Mouse (Mus musculus) megakaryocyte, embryonic 14.5 days (primary cell): ENCODE measurements around the gene Gm9837. TPM values are rescaled to one million over a fixed set of nuclear protein-coding genes. Genes with fewer than 3 reads are reported as not detected.

Experiments
- H3K27me3 ChIP-seq: replicated peaks from 2 replicates; pipeline ENCODE3; 2012; ENCODE audit warnings: inconsistent platforms
- H3K36me3 ChIP-seq: replicated peaks from 2 replicates; pipeline ENCODE3; 2012; ENCODE audit warnings: low read length, inconsistent platforms, mixed read lengths
- H3K4me1 ChIP-seq: 2 replicates; pipeline ENCODE4 v1.6.1; 2012; ENCODE audit warnings: inconsistent platforms
- H3K4me3 ChIP-seq: replicated peaks from 2 replicates; pipeline ENCODE3; 2012; ENCODE audit warnings: moderate library complexity, mild to moderate bottlenecking, inconsistent platforms
- H3K9me3 ChIP-seq: 2 replicates; pipeline ENCODE4 v1.6.1; 2012; ENCODE audit warnings: inconsistent platforms
- FLI1 ChIP-seq: IDR thresholded peaks from 2 replicates; pipeline ENCODE4 v1.6.1; 2012; ENCODE audit warnings: low read length, inconsistent platforms, mixed read lengths
- GATA1 ChIP-seq: IDR thresholded peaks from 3 replicates; pipeline ENCODE4 v1.6.1; 2012; ENCODE audit warnings: mixed read lengths, low read length, inconsistent platforms, borderline replicate concordance
- polyA plus RNA-seq: library from polyadenylated mRNA; stranded (reverse); fragments of >175 nt; gene quantifications from 2 replicates; pipeline ENCODE4 v1.2.3, GENCODE M21; 2012; ENCODE audit warnings: low replicate concordance; ENCODE audit not compliant: insufficient read depth

Gm9837 gene
- polyA plus RNA-seq, 1 experiment, result not detected

- no peaks in the 10 kb centered on the region for H3K9me3 ChIP-seq
- peaks cover 72% of the 10 kb centered on the region for H3K36me3 ChIP-seq
- H3K4me3 ChIP-seq, result no peak overlapping the region
- no peak for TF ChIP-seq GATA1
- TF ChIP-seq FLI1, result no peak
- peaks cover 32% of the 10 kb centered on the region for H3K4me1 ChIP-seq
- H3K27me3 ChIP-seq, result no peaks in the 10 kb centered on the region
Observed at GRCm38 (mm10) chr11:53425711-53426255, 44.5 kb downstream of the Gm9837 start.

- H3K36me3 ChIP-seq, result peaks cover 78% of the 10 kb centered on the region
- peaks cover 29% of the 10 kb centered on the region for H3K4me1 ChIP-seq
- no peak overlapping the region for H3K4me3 ChIP-seq
- TF ChIP-seq GATA1 (no peak), FLI1 (no peak)
- no peaks in the 10 kb centered on the region for H3K9me3 ChIP-seq
- H3K27me3 ChIP-seq, result no peaks in the 10 kb centered on the region
Observed at GRCm38 (mm10) chr11:53425251-53425650, 45.0 kb downstream of the Gm9837 start.

GRCm38 (mm10) chr11:53424826-53425225, 45.5 kb downstream of the Gm9837 start:
- Histone ChIP-seq H3K9me3 (no peaks in the 10 kb centered on the region), H3K4me3 (no peak overlapping the region), H3K36me3 (peaks cover 82% of the 10 kb centered on the region), H3K4me1 (peaks cover 26% of the 10 kb centered on the region), H3K27me3 (no peaks in the 10 kb centered on the region)
- no peak for TF ChIP-seq GATA1
- TF ChIP-seq FLI1, result no peak

GRCm38 (mm10) chr11:53423036-53423435, 47.2 kb downstream of the Gm9837 start, which contains the start of gene Leap2:
TSS of gene Leap2 (minus strand) at chr11:53423170.
- Histone ChIP-seq H3K9me3 (no peaks in the 10 kb centered on the region), H3K4me3 (no peak within 1 kb of the TSS), H3K36me3 (peaks cover 88% of the 10 kb centered on the region), H3K4me1 (peaks cover 14% of the 10 kb centered on the region), H3K27me3 (no peaks in the 10 kb centered on the region)
- TF ChIP-seq FLI1 (no peak), GATA1 (no peak)

Other genes with a start within 250 kb of the Gm9837 start
- 16.7 and 34.7 TPM in 2 replicates for gene Hspa4, start 170.0 kb downstream of the Gm9837 start, polyA plus RNA-seq
- gene Zcchc10, start 145.8 kb downstream of the Gm9837 start, polyA plus RNA-seq, result 1.5 and 1.9 TPM in 2 replicates
- 1.2 and 2.3 TPM in 2 replicates for gene Aff4, start 119.6 kb downstream of the Gm9837 start, polyA plus RNA-seq
- not detected in 2 replicates for gene Leap2, start 47.3 kb downstream of the Gm9837 start, polyA plus RNA-seq
- gene Uqcrq, start 39.6 kb downstream of the Gm9837 start, polyA plus RNA-seq, result 84.7 and 161 TPM in 2 replicates
- gene Gdf9, start 39.5 kb downstream of the Gm9837 start, polyA plus RNA-seq, result 0.77 TPM in 1 of 2 replicates, not detected in the other
- not detected in 2 replicates for gene Gm10447, start 13.4 kb downstream of the Gm9837 start, polyA plus RNA-seq
- gene Shroom1, start 13.3 kb downstream of the Gm9837 start, polyA plus RNA-seq, result 0.07 TPM in 1 of 2 replicates, not detected in the other
- gene Gm9945, start 9.7 kb upstream of the Gm9837 start, polyA plus RNA-seq, result not detected in 2 replicates
- not detected in 2 replicates for gene Sowaha, start 9.8 kb upstream of the Gm9837 start, polyA plus RNA-seq
- gene Sept8, start 48.8 kb upstream of the Gm9837 start, polyA plus RNA-seq, result 13.7 and 26.6 TPM in 2 replicates
- 1.6 and 5.8 TPM in 2 replicates for gene Kif3a, start 96.9 kb upstream of the Gm9837 start, polyA plus RNA-seq
- not detected in 2 replicates for gene Il4, start 148.2 kb upstream of the Gm9837 start, polyA plus RNA-seq
- gene Il13, start 164.2 kb upstream of the Gm9837 start, polyA plus RNA-seq, result 0.17 TPM in 1 of 2 replicates, not detected in the other
- gene Rad50, start 236.8 kb upstream of the Gm9837 start, polyA plus RNA-seq, result 2.9 and 3.2 TPM in 2 replicates